Mouse (Mus musculus): ENCODE measurements around the gene Slc1a4. TPM values are rescaled to one million over a fixed set of nuclear protein-coding genes. Genes with fewer than 3 reads are reported as not detected.

Slc1a4 gene
- total and polyA plus RNA-seq, 2 experiments = 1.8 to 3.3 TPM

GRCm38 (mm10) chr11:20343952-20344351 lies 11.4 kb upstream of the Slc1a4 start:
- TF ChIP-seq POLR2A (IDR thresholded peaks at IDR 0.05; ENCODE audit: extremely low read depth, insufficient read depth, low read length) (no peak), CTCF (IDR thresholded peaks at IDR 0.05; ENCODE audit: low read depth, low read length) (no peak)
- H3K4me3 ChIP-seq (ENCODE audit: insufficient read depth, low read depth, low read length) = no peak overlapping the region
- no peaks in the 10 kb centered on the region for H3K79me2 ChIP-seq (ENCODE audit: control insufficient read depth, insufficient read depth, low read length)
- WGBS = 93% methylated on average over 4 of the region's 4 CpGs
- H3K27ac ChIP-seq (replicated peaks; ENCODE audit: insufficient read depth, low read depth, low read length) = no peak overlapping the region
- no peak for DNase-seq (ENCODE audit: extremely low read depth, low read depth, low spot score)
- no peaks in the 10 kb centered on the region for H3K4me1 ChIP-seq (ENCODE audit: control insufficient read depth, insufficient read depth, low read length)
- H3K27me3 ChIP-seq (ENCODE audit: control insufficient read depth, insufficient read depth, low read length) = no peaks in the 10 kb centered on the region
- H3K36me3 ChIP-seq (ENCODE audit: control insufficient read depth, insufficient read depth, low read length) = no peaks in the 10 kb centered on the region
- no peak overlapping the region for H3K9ac ChIP-seq (ENCODE audit: low read depth, low read length)

GRCm38 (mm10) chr11:20341598-20341997 lies 9.1 kb upstream of the Slc1a4 start:
- TF ChIP-seq POLR2A (IDR thresholded peaks at IDR 0.05; ENCODE audit: extremely low read depth, insufficient read depth, low read length) (no peak), CTCF (IDR thresholded peaks at IDR 0.05; ENCODE audit: low read depth, low read length) (no peak)
- H3K79me2 ChIP-seq (ENCODE audit: control insufficient read depth, insufficient read depth, low read length) = no peaks in the 10 kb centered on the region
- no peaks in the 10 kb centered on the region for H3K27me3 ChIP-seq (ENCODE audit: control insufficient read depth, insufficient read depth, low read length)
- DNase-seq (ENCODE audit: extremely low read depth, low read depth, low spot score) = no peak
- no peak overlapping the region for H3K9ac ChIP-seq (ENCODE audit: low read depth, low read length)
- H3K36me3 ChIP-seq (ENCODE audit: control insufficient read depth, insufficient read depth, low read length) = no peaks in the 10 kb centered on the region
- H3K4me3 ChIP-seq (ENCODE audit: insufficient read depth, low read depth, low read length) = no peak overlapping the region
- WGBS = 75% methylated on average over 1 of the region's 1 CpGs
- H3K4me1 ChIP-seq (ENCODE audit: control insufficient read depth, insufficient read depth, low read length) = no peaks in the 10 kb centered on the region
- no peak overlapping the region for H3K27ac ChIP-seq (replicated peaks; ENCODE audit: insufficient read depth, low read depth, low read length)

- Histone ChIP-seq H3K9ac (ENCODE audit: low read depth, low read length) (no peak overlapping the region), H3K4me1 (ENCODE audit: control insufficient read depth, insufficient read depth, low read length) (no peaks in the 10 kb centered on the region), H3K4me3 (ENCODE audit: insufficient read depth, low read depth, low read length) (no peak overlapping the region), H3K36me3 (ENCODE audit: control insufficient read depth, insufficient read depth, low read length) (no peaks in the 10 kb centered on the region), H3K27me3 (ENCODE audit: control insufficient read depth, insufficient read depth, low read length) (no peaks in the 10 kb centered on the region), H3K27ac (replicated peaks; ENCODE audit: insufficient read depth, low read depth, low read length) (no peak overlapping the region), H3K79me2 (ENCODE audit: control insufficient read depth, insufficient read depth, low read length) (no peaks in the 10 kb centered on the region)
- no peak for DNase-seq (ENCODE audit: extremely low read depth, low read depth, low spot score)
- 72% methylated on average over 2 of the region's 2 CpGs for WGBS
- TF ChIP-seq CTCF (IDR thresholded peaks at IDR 0.05; ENCODE audit: low read depth, low read length) (no peak), POLR2A (IDR thresholded peaks at IDR 0.05; ENCODE audit: extremely low read depth, insufficient read depth, low read length) (no peak)
These were observed 6.2 kb upstream of the Slc1a4 start for GRCm38 (mm10) chr11:20338703-20339102.

- 64% methylated on average over 1 of the region's 1 CpGs for WGBS
- Histone ChIP-seq H3K27ac (replicated peaks; ENCODE audit: insufficient read depth, low read depth, low read length) (no peak overlapping the region), H3K9ac (ENCODE audit: low read depth, low read length) (no peak overlapping the region), H3K4me1 (ENCODE audit: control insufficient read depth, insufficient read depth, low read length) (peaks cover 2% of the 10 kb centered on the region; the same call in 1 of the 2 replicates), H3K27me3 (ENCODE audit: control insufficient read depth, insufficient read depth, low read length) (no peaks in the 10 kb centered on the region), H3K36me3 (ENCODE audit: control insufficient read depth, insufficient read depth, low read length) (no peaks in the 10 kb centered on the region), H3K4me3 (ENCODE audit: insufficient read depth, low read depth, low read length) (no peak overlapping the region), H3K79me2 (ENCODE audit: control insufficient read depth, insufficient read depth, low read length) (no peaks in the 10 kb centered on the region)
- no peak for TF ChIP-seq CTCF (IDR thresholded peaks at IDR 0.05; ENCODE audit: low read depth, low read length)
- TF ChIP-seq POLR2A (IDR thresholded peaks at IDR 0.05; ENCODE audit: extremely low read depth, insufficient read depth, low read length) = no peak
- DNase-seq (ENCODE audit: extremely low read depth, low read depth, low spot score) = no peak
These were observed 1.8 kb upstream of the Slc1a4 start for GRCm38 (mm10) chr11:20334301-20334700.

- Histone ChIP-seq H3K9ac (ENCODE audit: low read depth, low read length) (peak overlapping the region; percentile 53), H3K4me1 (ENCODE audit: control insufficient read depth, insufficient read depth, low read length) (peaks cover 2% of the 10 kb centered on the region; the same call in 1 of the 2 replicates), H3K27me3 (ENCODE audit: control insufficient read depth, insufficient read depth, low read length) (no peaks in the 10 kb centered on the region), H3K4me3 (ENCODE audit: insufficient read depth, low read depth, low read length) (peak overlapping the region; percentile 56), H3K79me2 (ENCODE audit: control insufficient read depth, insufficient read depth, low read length) (no peaks in the 10 kb centered on the region), H3K27ac (replicated peaks; ENCODE audit: insufficient read depth, low read depth, low read length) (no peak overlapping the region), H3K36me3 (ENCODE audit: control insufficient read depth, insufficient read depth, low read length) (no peaks in the 10 kb centered on the region)
- WGBS = 2% methylated on average over 61 of the region's 61 CpGs
- DNase-seq (ENCODE audit: extremely low read depth, low read depth, low spot score) = peak; percentile 19
- no peak for TF ChIP-seq CTCF (IDR thresholded peaks at IDR 0.05; ENCODE audit: low read depth, low read length)
- TF ChIP-seq POLR2A (IDR thresholded peaks at IDR 0.05; ENCODE audit: extremely low read depth, insufficient read depth, low read length) = no peak
These were observed 599 bp downstream of the Slc1a4 start for GRCm38 (mm10) chr11:20331690-20332537.
